Mouse (Mus musculus) T-helper 2 cell (primary cell): Measurements from ENCODE around the gene Btbd10.

Source experiments
- in situ Hi-C: fragments of 300-600 bp; cut with MboI, MseI; formaldehyde crosslinking; loops from one replicate; pipeline ENCODE4 v1.15.1; 2025; ENCODE audit warnings: high pct_unique_total_duplicates

Btbd10 gene

DNA sequence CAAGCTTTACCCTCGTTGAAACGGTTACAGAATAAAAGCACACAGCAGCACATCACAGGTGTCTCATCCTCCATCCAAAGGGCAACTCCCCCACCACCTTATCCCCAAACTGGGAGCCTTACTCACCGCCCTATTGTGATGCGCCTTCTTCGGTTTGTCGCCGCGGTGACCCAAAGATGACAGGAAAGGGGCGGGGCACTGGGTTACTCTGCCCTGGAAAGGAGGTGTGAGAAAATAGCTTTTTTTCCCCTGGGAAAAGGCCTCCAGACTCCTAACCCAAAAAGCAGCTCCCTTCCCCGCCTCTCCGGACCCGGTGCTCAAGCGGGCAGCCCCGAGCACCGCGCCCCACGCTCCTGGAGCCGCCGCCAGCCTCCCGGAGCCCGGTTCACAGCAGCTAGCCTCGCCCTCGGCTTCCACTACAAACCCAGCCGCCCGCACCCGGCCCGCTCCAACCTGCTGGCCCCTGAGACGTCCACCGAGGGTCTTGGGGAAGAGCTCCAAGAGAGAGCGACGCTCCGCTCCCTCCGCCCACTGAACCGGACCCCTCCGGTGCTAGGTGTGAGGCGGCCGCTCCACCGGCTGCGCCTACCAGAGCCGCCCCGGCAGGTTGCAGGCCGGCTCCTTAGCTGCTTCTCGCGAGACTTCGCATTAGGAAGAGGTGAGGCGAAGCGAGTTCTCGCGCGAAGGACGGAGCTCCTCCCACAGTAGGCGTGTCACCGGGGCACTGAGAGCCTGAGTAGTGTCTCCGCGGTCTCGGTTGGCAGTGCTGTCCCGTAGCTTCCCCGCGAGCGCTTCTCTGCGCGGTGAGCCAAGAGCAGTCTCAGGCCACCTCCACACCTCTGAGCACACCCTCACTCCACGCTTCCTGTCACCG is at the start of gene Btbd10:
Gene Btbd10, minus strand, starts transcription at position 647 of the 874 bp plus-strand sequence.
- in situ Hi-C loops, result no loop called here

DNA sequence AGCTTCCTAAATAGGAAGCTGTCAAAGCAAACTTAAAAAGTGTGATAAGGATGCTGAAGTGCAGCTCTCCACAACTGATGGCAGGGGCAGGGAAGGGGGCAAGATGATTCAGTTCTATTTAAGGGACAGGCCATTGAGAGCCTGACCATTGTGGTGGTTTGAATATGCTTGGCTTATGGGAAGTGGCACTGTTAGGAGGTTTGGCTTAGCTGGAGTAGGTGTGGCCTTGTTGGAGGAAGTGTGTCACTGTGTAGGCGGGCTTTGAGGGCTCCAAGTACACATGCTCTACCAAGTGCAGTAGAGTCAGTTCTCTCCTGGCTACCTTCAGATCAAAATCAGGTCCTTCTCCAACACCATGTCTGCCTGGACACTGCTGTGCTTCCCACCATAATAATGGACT is 47.3 kb upstream of the Btbd10 start:
- in situ Hi-C loops, result no loop called here

DNA sequence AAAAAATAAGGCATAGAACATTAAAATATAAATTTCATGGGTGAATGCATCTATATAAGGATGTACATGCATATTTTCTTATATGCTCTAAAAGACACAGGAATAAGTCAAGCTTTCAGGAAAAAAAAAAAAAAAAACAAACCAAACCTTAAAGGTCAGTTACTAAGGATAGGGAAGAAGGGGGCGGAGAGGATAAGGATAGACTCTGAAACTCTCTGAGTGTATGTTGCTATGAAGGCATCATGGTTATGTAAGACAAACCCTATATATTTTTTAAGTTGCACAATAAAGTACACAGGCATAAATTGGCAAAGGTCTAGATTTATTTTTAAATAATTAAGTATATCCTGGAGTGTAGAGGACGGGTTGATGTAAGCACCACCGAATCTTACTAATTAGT is 46.1 kb upstream of the Btbd10 start:
- in situ Hi-C loops, result no loop called here

GRCm38 (mm10) chr7:113408712-113409111 is 39.5 kb upstream of the Btbd10 start:
- in situ Hi-C loops, result no loop called here

- in situ Hi-C loops, result no loop called here
Observed at GRCm38 (mm10) chr7:113398083-113398482, 28.9 kb upstream of the Btbd10 start.

- in situ Hi-C loops, result no loop called here
Observed at GRCm38 (mm10) chr7:113396661-113397060, 27.5 kb upstream of the Btbd10 start.

DNA sequence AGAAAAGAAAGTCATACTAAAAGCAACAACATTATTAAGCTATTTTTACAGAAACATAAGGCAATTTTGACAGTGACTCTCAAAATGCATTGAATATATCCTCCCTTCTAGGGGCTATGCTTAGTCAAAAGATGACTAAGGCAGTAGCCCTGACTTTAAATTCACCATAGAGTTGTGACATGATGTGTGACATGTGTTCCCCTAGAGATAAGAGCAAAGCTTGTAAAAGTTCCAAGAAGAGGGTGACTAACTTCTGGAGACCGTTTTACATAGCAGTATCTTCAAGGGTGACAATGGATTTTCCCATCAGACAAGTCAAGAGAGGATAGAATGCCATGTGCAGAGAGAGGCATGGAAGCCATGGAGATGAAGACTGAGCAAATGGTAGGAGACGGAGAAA is 22.4 kb upstream of the Btbd10 start:
- in situ Hi-C loops, result no loop called here

DNA sequence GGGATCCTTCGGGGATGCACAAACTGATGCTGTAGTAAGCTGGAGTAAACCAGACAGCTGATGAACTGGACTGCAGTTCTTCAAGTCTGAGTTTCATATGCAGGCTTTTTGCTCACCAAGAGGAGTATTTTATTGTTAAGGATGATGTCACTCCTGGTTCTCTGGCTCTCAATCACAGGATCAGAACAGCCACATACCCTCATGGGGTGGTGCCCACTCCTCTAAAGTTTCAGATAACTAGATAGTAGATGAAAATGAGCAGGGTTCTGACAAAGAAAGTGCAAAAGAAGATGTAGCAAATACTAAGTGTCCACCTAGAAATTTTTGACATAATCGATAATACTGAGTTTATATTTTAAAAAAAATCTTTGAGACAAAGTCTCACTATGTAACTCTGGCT is 19.3 kb upstream of the Btbd10 start, which contains the start of gene Pth:
Gene Pth, minus strand, starts transcription at position 101 of the 400 bp plus-strand sequence.
- in situ Hi-C loops, result no loop called here

DNA sequence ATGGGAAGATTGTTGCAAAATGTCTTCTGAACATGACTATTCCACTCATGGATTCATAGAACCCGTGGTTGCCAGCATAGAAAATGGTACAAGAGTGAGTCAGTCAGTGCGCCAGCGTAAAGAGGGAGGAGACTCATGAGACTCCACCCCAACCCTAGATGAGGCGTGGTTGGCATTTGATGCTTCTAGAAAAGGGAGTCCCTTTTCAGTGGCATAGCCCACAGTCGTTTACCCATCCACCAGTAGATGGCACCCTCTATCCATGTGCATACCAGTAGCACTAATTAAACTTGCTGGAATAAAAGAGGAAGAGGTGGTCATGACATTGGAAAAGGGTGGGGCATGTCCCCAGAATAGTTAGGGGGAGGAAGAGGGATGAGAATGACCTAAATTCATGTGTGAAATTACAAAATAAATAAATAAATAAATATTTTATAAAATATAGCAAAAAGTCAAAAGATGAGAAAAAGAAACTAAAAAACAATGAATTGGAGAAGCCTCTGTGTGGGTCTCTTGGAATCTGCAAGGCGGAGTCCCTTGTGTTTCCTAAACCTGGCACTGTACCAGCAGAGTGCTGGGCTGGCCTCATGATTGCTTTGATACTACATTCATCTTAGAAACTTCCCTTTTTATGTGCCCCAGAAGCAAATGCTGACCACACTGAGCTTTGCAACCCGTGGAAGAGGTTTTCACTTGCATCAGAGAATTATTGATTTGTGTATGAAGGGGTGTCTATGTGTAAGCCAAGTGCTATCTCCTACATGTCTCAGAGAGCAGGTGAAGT is 8.9 kb upstream of the Btbd10 start:
- in situ Hi-C loops, result loop anchor here (5.0 kb wide), 2 partner anchors 64 to 209 kb away; no protein-coding TSS in a partner anchor

- in situ Hi-C loops, result loop anchor here (5.0 kb wide), 1 partner anchor 140 kb away; the partner anchor contains the start of gene Far1
Observed at GRCm38 (mm10) chr7:113372682-113373081, 3.5 kb upstream of the Btbd10 start.

- in situ Hi-C loops, result loop anchor here (5.0 kb wide), 1 partner anchor 143 kb away; the partner anchor contains the start of gene Far1
Observed at GRCm38 (mm10) chr7:113369620-113370340, 588 bp upstream of the Btbd10 start.

GRCm38 (mm10) chr7:113367440-113367839 is 1.8 kb downstream of the Btbd10 start:
- in situ Hi-C loops, result no loop called here

- in situ Hi-C loops, result no loop called here
Observed at GRCm38 (mm10) chr7:113349089-113349488, 20.1 kb downstream of the Btbd10 start.

DNA sequence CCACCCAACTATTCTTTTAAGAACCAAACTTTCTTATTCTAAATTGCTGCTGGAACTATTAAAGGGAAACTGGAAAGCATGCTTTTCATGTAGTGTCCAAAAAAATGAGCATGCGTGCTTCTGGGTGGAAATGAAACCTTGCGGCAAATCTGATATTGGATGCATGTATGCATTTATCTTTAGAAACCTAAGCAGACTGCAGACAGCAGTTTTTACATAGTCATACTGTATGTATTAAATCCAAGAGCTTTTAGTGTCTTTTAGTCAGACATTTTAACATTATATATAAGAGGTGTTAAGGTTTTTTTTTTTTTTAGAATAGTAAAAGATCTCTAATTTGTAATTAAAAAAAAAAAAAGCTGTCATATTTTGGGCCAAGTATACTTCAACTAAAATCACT is 21.5 kb downstream of the Btbd10 start:
- in situ Hi-C loops, result no loop called here

- in situ Hi-C loops, result no loop called here
Observed at GRCm38 (mm10) chr7:113347271-113347670, 21.9 kb downstream of the Btbd10 start.

DNA sequence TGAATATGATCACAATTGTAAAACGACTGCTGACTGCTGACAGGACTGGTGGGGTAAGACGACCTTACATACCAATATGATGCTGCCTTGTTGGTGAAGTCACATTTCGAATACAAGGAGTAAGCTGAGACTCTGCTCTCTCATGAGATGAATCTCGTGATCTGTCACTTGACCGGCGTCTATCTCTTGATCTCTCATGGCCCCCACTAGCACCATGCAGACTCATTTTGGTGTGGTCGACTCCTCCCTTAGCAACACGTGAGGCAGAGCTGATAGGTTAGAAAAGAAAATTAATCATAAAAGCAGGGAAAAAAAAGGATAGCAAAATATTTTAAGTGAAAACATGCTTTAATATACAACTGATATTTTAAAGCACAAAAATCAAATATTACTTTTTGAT is 33.9 kb downstream of the Btbd10 start:
- in situ Hi-C loops, result no loop called here

DNA sequence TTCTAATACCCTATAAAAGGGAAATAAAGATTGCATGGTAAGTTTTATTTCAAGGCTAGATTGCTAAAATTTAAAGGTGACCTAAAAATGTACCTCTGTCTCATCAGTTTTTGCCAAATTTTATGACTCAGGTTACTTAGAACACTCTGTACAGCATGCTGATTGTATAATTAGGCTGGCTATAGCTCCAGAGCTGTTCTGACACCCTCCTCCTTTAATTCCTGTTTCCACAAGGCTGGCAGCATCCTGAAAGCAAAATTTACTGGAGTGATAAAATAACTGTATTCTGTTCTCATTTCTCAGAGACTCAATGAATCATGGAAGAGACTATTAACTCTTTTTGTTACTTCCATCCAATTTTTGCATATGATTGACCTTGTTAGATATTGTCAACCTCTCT is 35.2 kb downstream of the Btbd10 start:
- in situ Hi-C loops, result no loop called here

DNA sequence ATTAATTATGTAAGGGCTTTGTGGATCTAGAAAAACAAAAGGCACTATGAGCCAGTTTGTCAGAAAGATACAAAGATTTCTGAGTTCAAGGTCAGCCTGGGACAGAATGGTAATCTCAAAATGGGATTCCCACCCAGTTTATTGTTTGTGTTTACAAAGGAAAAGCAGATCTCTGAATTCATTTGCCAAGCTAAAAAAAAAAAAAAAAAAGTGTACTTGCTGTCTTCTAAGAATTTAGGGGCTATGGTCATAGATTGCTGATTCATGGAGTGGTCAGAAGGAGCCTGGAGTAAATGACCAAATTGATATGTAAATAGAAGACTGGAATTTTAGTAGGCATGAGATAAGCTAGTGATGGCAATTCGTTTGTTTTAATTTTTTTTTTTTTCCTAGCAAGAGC is 49.1 kb downstream of the Btbd10 start:
- in situ Hi-C loops, result loop anchor here (25.0 kb wide), 1 partner anchor 383 kb away; no protein-coding TSS in a partner anchor

DNA sequence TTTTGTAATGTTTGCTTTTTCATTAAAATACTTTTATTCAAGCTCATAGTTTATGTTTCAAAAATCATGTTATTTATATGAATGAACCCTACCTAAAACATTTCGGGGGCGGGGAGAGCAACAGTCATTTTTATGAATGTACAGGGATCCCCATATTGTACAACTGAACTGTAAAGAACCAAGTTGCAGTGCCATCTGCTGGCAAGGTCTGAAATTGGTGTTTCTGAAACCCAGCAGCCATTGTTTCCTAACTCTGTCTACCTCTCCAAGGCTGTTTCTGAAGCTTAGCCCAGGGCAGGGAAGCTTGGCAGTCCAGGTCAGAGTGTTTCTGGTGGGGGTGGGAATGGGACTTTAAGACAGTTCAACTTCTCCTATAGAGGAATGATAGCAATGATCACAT is 57.4 kb downstream of the Btbd10 start:
- in situ Hi-C loops, result loop anchor here (25.0 kb wide), 1 partner anchor 374 kb away; no protein-coding TSS in a partner anchor

DNA sequence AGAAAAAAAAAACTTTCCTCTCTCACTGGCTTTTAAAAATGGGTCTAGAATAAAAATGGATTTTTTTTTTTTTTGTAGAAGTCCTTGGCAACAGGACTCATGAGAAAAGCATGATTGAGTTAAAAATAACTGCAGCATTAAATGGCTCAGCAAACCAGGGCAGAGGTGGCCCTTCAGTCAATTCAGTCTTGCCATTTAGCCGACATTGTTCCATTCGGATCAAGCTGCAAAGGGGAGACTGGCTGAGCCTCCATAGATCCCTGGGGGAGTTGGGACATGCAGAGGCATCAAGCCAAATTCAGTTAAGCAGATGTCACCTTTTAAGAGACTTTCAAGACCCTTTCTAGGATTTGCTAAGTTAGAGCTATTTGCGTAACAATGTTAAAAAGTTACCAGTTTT is 59.1 kb downstream of the Btbd10 start:
- in situ Hi-C loops, result loop anchor here (25.0 kb wide), 1 partner anchor 373 kb away; no protein-coding TSS in a partner anchor

DNA sequence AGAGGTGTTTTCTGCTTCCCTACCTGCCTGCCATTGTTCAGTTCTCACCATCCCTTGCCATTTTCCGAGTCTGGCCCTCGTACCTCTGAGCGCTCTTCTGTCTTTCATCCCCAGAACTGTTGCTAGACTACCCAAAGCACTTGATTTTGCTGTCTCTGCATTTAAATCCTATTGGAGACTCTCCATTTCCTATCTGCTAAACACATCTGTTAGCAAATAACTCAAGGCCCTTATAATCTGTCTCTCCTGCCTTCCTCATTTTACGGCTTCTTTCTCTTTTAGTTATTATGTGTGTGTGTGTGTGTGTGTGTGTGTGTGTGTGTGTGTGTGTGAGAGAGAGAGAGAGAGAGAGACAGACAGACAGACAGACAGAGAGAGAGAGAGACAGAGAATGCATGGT is 71.4 kb downstream of the Btbd10 start:
- in situ Hi-C loops, result loop anchor here (10.0 kb wide), 1 partner anchor 1177 kb away; no protein-coding TSS in a partner anchor
